Mouse (Mus musculus) lung, embryonic 14.5 days (tissue): ENCODE results near the gene Erbb2. TPM values are rescaled to one million over a fixed set of nuclear protein-coding genes. Genes with fewer than 3 reads are reported as not detected.

Experiments
- ATAC-seq: fragments of 200-750 bp; cut with Nextera tagmentation; 2 replicates; pipeline ENCODE4 v1.8.0; 2017; ENCODE audit warnings: mild to moderate bottlenecking, moderate TSS enrichment, moderate library complexity; ENCODE audit not compliant: insufficient read depth
- DNase-seq: peaks from one replicate; pipeline ENCODE4 v3.0.0-alpha.2; 2015
- H3K27ac ChIP-seq: fragments of 300-500 bp; sonication (generic); 2 replicates; pipeline ENCODE4 v1.5.1; 2014; ENCODE audit warnings: low read depth, mild to moderate bottlenecking, moderate library complexity
- H3K27me3 ChIP-seq: fragments of 300-500 bp; sonication (generic); 2 replicates; pipeline ENCODE4 v1.6.1; 2014; ENCODE audit warnings: low read length, control low read depth; ENCODE audit not compliant: insufficient read depth
- H3K36me3 ChIP-seq: fragments of 300-500 bp; sonication (generic); 2 replicates; pipeline ENCODE4 v1.6.1; 2014; ENCODE audit warnings: control low read depth; ENCODE audit not compliant: insufficient read depth
- H3K4me1 ChIP-seq: fragments of 300-500 bp; sonication (generic); 2 replicates; pipeline ENCODE4 v1.6.1; 2014; ENCODE audit warnings: antibody characterized with exemption, control low read depth; ENCODE audit not compliant: insufficient read depth
- H3K4me2 ChIP-seq: fragments of 300-500 bp; sonication (generic); 2 replicates; pipeline ENCODE4 v1.6.1; 2014; ENCODE audit warnings: mild to moderate bottlenecking
- H3K4me3 ChIP-seq: fragments of 300-500 bp; sonication (generic); 2 replicates; pipeline ENCODE4 v1.5.1; 2014; ENCODE audit warnings: low read depth, low read length
- H3K9ac ChIP-seq: fragments of 300-500 bp; sonication (generic); 2 replicates; pipeline ENCODE4 v1.6.1; 2014
- H3K9me3 ChIP-seq: fragments of 300-500 bp; sonication (generic); 2 replicates; pipeline ENCODE4 v1.6.1; 2016; ENCODE audit warnings: low read depth, low read length, control low read depth
- CTCF ChIP-seq: IDR thresholded peaks from 2 replicates; pipeline ENCODE4 v1.5.1; 2016; ENCODE audit warnings: antibody characterized with exemption, low read depth
- WGBS: fragments of 180-500 bp; shearing (Covaris S2); extraction: QIAGEN DNeasy Blood & Tissue Kit; methylation state at CpG from one replicate; pipeline ENCODE4 v1.1.7; 2014; 5-methylcytosine and 5-hydroxymethylcytosine counted together
- polyA plus RNA-seq: library from polyadenylated mRNA; unstranded; fragments of >200 nt; fragmentation: Nextera tagmentation; extraction: Ambion mirVana; gene quantifications from 2 replicates; pipeline ENCODE4 v1.2.1, GENCODE M21; 2014

Erbb2 gene
- polyA plus RNA-seq, 1 experiment from 2014 or later = 46.5 TPM

- Histone ChIP-seq H3K4me2 (no peak overlapping the region), H3K9ac (no peak overlapping the region), H3K27ac (no peak overlapping the region), H3K9me3 (no peaks in the 10 kb centered on the region), H3K4me1 (no peaks in the 10 kb centered on the region), H3K27me3 (peaks cover 37% of the 10 kb centered on the region), H3K36me3 (peaks cover 27% of the 10 kb centered on the region), H3K4me3 (no peak overlapping the region)
- 57% methylated on average over 5 of the region's 5 CpGs for WGBS
- ATAC-seq (no peak), DNase-seq (no peak)
- TF ChIP-seq CTCF = no peak
Measured at GRCm38 (mm10) chr11:98456545-98456944, 44.3 kb downstream of the Erbb2 start.

GRCm38 (mm10) chr11:98456945-98457344, 44.7 kb downstream of the Erbb2 start:
- Histone ChIP-seq H3K36me3 (peaks cover 23% of the 10 kb centered on the region), H3K4me2 (peak overlapping the region; percentile 85), H3K27ac (no peak overlapping the region), H3K4me3 (peak overlapping the region; percentile 56), H3K4me1 (no peaks in the 10 kb centered on the region), H3K9ac (peak overlapping the region; percentile 25), H3K9me3 (no peaks in the 10 kb centered on the region), H3K27me3 (peaks cover 39% of the 10 kb centered on the region)
- TF ChIP-seq CTCF = no peak
- 19% methylated on average over 9 of the region's 9 CpGs for WGBS
- DNase-seq = no peak
- peak; percentile 22 for ATAC-seq

GRCm38 (mm10) chr11:98457367-98458120, 45.3 kb downstream of the Erbb2 start:
- Histone ChIP-seq H3K4me2 (peak overlapping the region; percentile 85), H3K9me3 (no peaks in the 10 kb centered on the region), H3K4me1 (no peaks in the 10 kb centered on the region), H3K36me3 (peaks cover 18% of the 10 kb centered on the region), H3K4me3 (peak overlapping the region; percentile 56), H3K9ac (peak overlapping the region; percentile 50), H3K27me3 (peaks cover 39% of the 10 kb centered on the region), H3K27ac (no peak overlapping the region)
- TF ChIP-seq CTCF = peak; percentile 64
- peak; percentile 91 for DNase-seq
- ATAC-seq = peak; percentile 80
- 2% methylated on average over 45 of the region's 64 CpGs for WGBS

- DNase-seq (no peak), ATAC-seq (no peak; the same call in 1 of the 2 replicates)
- peaks cover 39% of the 10 kb centered on the region for H3K27me3 ChIP-seq
- peaks cover 12% of the 10 kb centered on the region for H3K36me3 ChIP-seq
- no peaks in the 10 kb centered on the region for H3K9me3 ChIP-seq
- WGBS = 3% methylated on average over 28 of the region's 30 CpGs
- H3K4me3 ChIP-seq = peak overlapping the region; percentile 56
- H3K27ac ChIP-seq = no peak overlapping the region
- no peak for TF ChIP-seq CTCF
- no peaks in the 10 kb centered on the region for H3K4me1 ChIP-seq
- H3K9ac ChIP-seq = peak overlapping the region; percentile 50
- H3K4me2 ChIP-seq = peak overlapping the region; percentile 85
Measured at GRCm38 (mm10) chr11:98458121-98458990, 46.1 kb downstream of the Erbb2 start.

GRCm38 (mm10) chr11:98459071-98459741, 46.9 kb downstream of the Erbb2 start:
- H3K9ac ChIP-seq = no peak overlapping the region
- no peaks in the 10 kb centered on the region for H3K9me3 ChIP-seq
- H3K36me3 ChIP-seq = peaks cover 11% of the 10 kb centered on the region
- 10% methylated on average over 11 of the region's 11 CpGs for WGBS
- peaks cover 39% of the 10 kb centered on the region for H3K27me3 ChIP-seq
- TF ChIP-seq CTCF = no peak
- H3K4me2 ChIP-seq = no peak overlapping the region
- no peaks in the 10 kb centered on the region for H3K4me1 ChIP-seq
- ATAC-seq = no peak
- no peak overlapping the region for H3K27ac ChIP-seq
- no peak overlapping the region for H3K4me3 ChIP-seq
- no peak for DNase-seq

GRCm38 (mm10) chr11:98459860-98460259, 47.6 kb downstream of the Erbb2 start:
- TF ChIP-seq CTCF = no peak
- Histone ChIP-seq H3K4me3 (no peak overlapping the region), H3K36me3 (peaks cover 8% of the 10 kb centered on the region), H3K9me3 (no peaks in the 10 kb centered on the region), H3K27me3 (peaks cover 39% of the 10 kb centered on the region), H3K4me2 (no peak overlapping the region), H3K4me1 (no peaks in the 10 kb centered on the region), H3K27ac (no peak overlapping the region), H3K9ac (no peak overlapping the region)
- 76% methylated on average over 9 of the region's 9 CpGs for WGBS
- DNase-seq (no peak), ATAC-seq (no peak)
